Mouse (Mus musculus) heart, adult 2 months (tissue): ENCODE measurements around the gene 4931409K22Rik. TPM values are rescaled to one million over a fixed set of nuclear protein-coding genes. Genes with fewer than 3 reads are reported as not detected.

Experiments
- DNase-seq, 2 experiments: peaks; one replicate each; pipeline ENCODE4 v3.0.0; 2021
- H3K27ac ChIP-seq: fragments of 200-600 bp; 2 replicates; pipeline ENCODE4 v1.8.1; 2022
- H3K27me3 ChIP-seq: fragments of 200-500 bp; 2 replicates; pipeline ENCODE4 v1.6.1; 2012; ENCODE audit warnings: mild to moderate bottlenecking, low read length, inconsistent platforms, mixed read lengths; ENCODE audit not compliant: control insufficient read depth, insufficient read depth
- H3K36me3 ChIP-seq: fragments of 200-500 bp; 2 replicates; pipeline ENCODE4 v1.6.1; 2012; ENCODE audit warnings: low read length, inconsistent platforms; ENCODE audit not compliant: control insufficient read depth, insufficient read depth
- H3K4me1 ChIP-seq: fragments of 200-500 bp; 2 replicates; pipeline ENCODE4 v1.6.1; 2011; ENCODE audit warnings: low read length; ENCODE audit not compliant: control insufficient read depth, insufficient read depth
- H3K4me3 ChIP-seq: fragments of 200-600 bp; 2 replicates; pipeline ENCODE4 v1.8.1; 2022
- H3K79me2 ChIP-seq: fragments of 200-500 bp; replicated peaks from 2 replicates; pipeline ENCODE4 v1.6.1; 2012; ENCODE audit warnings: mild to moderate bottlenecking, inconsistent platforms, low read length, moderate library complexity, mixed read lengths; ENCODE audit not compliant: control insufficient read depth, insufficient read depth
- H3K9ac ChIP-seq: fragments of 200-500 bp; 2 replicates; pipeline ENCODE4 v1.6.1; 2012; ENCODE audit warnings: low read depth, mild to moderate bottlenecking, control low read depth, inconsistent platforms, low read length, mixed read lengths
- CTCF ChIP-seq: fragments of 200-600 bp; IDR thresholded peaks from 2 replicates; pipeline ENCODE4 v1.8.1; 2022; ENCODE audit warnings: antibody characterized with exemption, mild to moderate bottlenecking, moderate library complexity
- EP300 ChIP-seq: fragments of 200-500 bp; IDR thresholded peaks from 2 replicates; pipeline ENCODE4 v1.6.1; 2011; ENCODE audit warnings: low read depth, low read length, control low read depth; ENCODE audit not compliant: insufficient read depth
- POLR2A ChIP-seq: fragments of 200-500 bp; IDR thresholded peaks from 2 replicates; pipeline ENCODE4 v1.6.1; 2011; ENCODE audit warnings: mild to moderate bottlenecking, low read depth, low read length, control low read depth; ENCODE audit not compliant: insufficient read depth
- WGBS: fragments of 180-500 bp; shearing (Covaris S2); methylation state at CpG from one replicate; pipeline ENCODE4 v1.1.7; 2018; 5-methylcytosine and 5-hydroxymethylcytosine counted together
- intact Hi-C: fragments of 180-260 bp; cut with DNase I; formaldehyde crosslinking; loops from one replicate; pipeline ENCODE4 v1.15.1; 2025
- long read RNA-seq: library from polyadenylated mRNA; stranded (forward); transcript quantifications from one replicate; pipeline ENCODE4 v2.0.0, GENCODE M21; 2021
- polyA plus RNA-seq: library from polyadenylated mRNA; depleted of rRNA; stranded (reverse); fragments of >200 nt; gene quantifications from 2 replicates; pipeline ENCODE4 v1.2.3, GENCODE M21; 2012; rRNA removed
- total RNA-seq, 2 experiments: library from RNA; stranded (reverse); gene quantifications; 2 replicates each; pipeline ENCODE4 v1.2.3; 2021

The 4931409K22Rik gene
- total RNA-seq: not detected
- polyA plus RNA-seq: 0.06 TPM in 1 of 2 replicates, not detected in the other
- long read RNA-seq: 0 reads

DNA sequence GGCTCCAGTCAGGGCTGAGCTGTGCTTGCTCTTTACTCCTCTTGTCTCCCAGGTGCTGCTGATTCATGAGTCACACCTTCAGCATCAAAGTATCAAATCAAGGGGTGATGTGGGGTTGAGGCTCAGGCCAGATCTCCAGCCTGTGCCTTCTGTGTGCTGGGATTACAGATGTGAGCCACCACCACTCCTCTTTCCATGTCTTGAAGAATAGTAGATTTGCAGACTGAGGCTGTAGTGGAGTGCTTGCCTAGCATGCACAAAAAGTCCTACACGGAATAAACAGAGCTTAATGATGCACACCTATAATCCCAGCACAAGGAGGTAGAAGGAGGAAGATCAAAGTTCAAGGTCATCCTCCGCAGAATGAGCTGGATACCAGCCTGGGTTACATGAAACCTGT is at the start of gene 4931409K22Rik:
4931409K22Rik (minus strand) TSS at position 101 of the 400 bp plus-strand sequence.
- Histone ChIP-seq H3K9ac (no peak within 1 kb of the TSS), H3K27ac (no peak within 1 kb of the TSS), H3K79me2 (no peaks in the 10 kb centered on the region), H3K27me3 (no peaks in the 10 kb centered on the region), H3K4me3 (no peak within 1 kb of the TSS), H3K36me3 (no peaks in the 10 kb centered on the region), H3K4me1 (no peaks in the 10 kb centered on the region)
- no peak for TF ChIP-seq CTCF
- TF ChIP-seq POLR2A: no peak
- no peak for TF ChIP-seq EP300
- intact Hi-C loops: no loop called here
- WGBS: 68% methylated on average over 2 of the region's 2 CpGs
- no peak for DNase-seq

- Histone ChIP-seq H3K9ac (peak overlapping the region; percentile 2; the same call in 1 of the 2 replicates), H3K79me2 (no peaks in the 10 kb centered on the region), H3K27me3 (no peaks in the 10 kb centered on the region), H3K27ac (no peak overlapping the region), H3K4me3 (no peak overlapping the region), H3K36me3 (no peaks in the 10 kb centered on the region), H3K4me1 (peaks cover 12% of the 10 kb centered on the region)
- WGBS: 69% methylated on average over 14 of the region's 14 CpGs
- intact Hi-C loops: no loop called here
- TF ChIP-seq POLR2A: no peak
- no peak for TF ChIP-seq CTCF
- TF ChIP-seq EP300: no peak
- DNase-seq: no peak
Observed at GRCm38 (mm10) chr5:24605980-24606665, 49.5 kb upstream of the 4931409K22Rik start.

- Histone ChIP-seq H3K27ac (peak overlapping the region; percentile 99), H3K9ac (peak overlapping the region; percentile 68), H3K36me3 (no peaks in the 10 kb centered on the region), H3K79me2 (no peaks in the 10 kb centered on the region), H3K4me3 (peak overlapping the region; percentile 63), H3K4me1 (peaks cover 16% of the 10 kb centered on the region), H3K27me3 (no peaks in the 10 kb centered on the region)
- TF ChIP-seq POLR2A (no peak), CTCF (no peak), EP300 (no peak)
- 23% methylated on average over 6 of the region's 6 CpGs for WGBS
- intact Hi-C loops: no loop called here
- DNase-seq: no peak
Observed at GRCm38 (mm10) chr5:24605321-24605979, 48.8 kb upstream of the 4931409K22Rik start.

DNA sequence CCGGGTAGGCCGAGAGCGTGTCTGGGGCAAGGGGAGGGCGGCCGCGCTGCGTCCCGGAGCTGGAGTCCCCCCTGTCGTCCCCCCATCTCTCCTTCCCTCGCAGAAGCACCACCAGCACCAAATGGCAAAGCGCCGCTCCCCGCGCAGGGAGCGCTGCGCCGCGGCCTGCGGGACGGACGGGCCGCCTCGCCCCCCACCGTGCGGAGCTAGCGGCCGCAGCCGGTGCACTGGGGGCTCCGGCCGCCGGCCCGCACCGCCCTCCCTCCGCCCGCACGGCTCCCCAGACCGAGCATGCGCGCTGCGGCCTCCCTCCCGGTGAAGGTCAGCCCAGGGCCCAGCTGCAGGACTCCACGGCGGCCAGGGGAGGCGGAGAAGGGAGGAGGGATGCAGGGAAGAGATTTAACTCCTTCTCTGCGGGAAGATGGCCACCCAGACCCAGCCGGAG is 48.1 kb upstream of the 4931409K22Rik start:
- intact Hi-C loops: loop anchor here (5.0 kb wide), 1 partner anchor 148 kb away; no protein-coding TSS in a partner anchor

GRCm38 (mm10) chr5:24604080-24604655 is 47.6 kb upstream of the 4931409K22Rik start:
- Histone ChIP-seq H3K79me2 (no peaks in the 10 kb centered on the region), H3K36me3 (no peaks in the 10 kb centered on the region), H3K27ac (peak overlapping the region; percentile 99), H3K4me3 (peak overlapping the region; percentile 63), H3K9ac (peak overlapping the region; percentile 97), H3K27me3 (no peaks in the 10 kb centered on the region), H3K4me1 (peaks cover 16% of the 10 kb centered on the region)
- no peak for DNase-seq
- WGBS: 18% methylated on average over 12 of the region's 12 CpGs
- TF ChIP-seq POLR2A (no peak), CTCF (no peak), EP300 (no peak)
- intact Hi-C loops: loop anchor here (5.0 kb wide), 1 partner anchor 148 kb away; no protein-coding TSS in a partner anchor

More for the DNA sequence above, 48.1 kb upstream of the 4931409K22Rik start:
- peaks cover 16% of the 10 kb centered on the region for H3K4me1 ChIP-seq
- no peaks in the 10 kb centered on the region for H3K36me3 ChIP-seq
- H3K27me3 ChIP-seq: no peaks in the 10 kb centered on the region
- WGBS: under 1% methylated on average over 46 of the region's 46 CpGs
- peak overlapping the region; percentile 63 for H3K4me3 ChIP-seq
- DNase-seq: peak; percentile 94
- peak overlapping the region; percentile 97 for H3K9ac ChIP-seq
- TF ChIP-seq EP300: 0 out of 2 replicates have a peak, but pooled peaks have one; percentile 26
- TF ChIP-seq CTCF: peak; percentile 58
- TF ChIP-seq POLR2A: peak; percentile 63
- no peaks in the 10 kb centered on the region for H3K79me2 ChIP-seq
- H3K27ac ChIP-seq: peak overlapping the region; percentile 99
